Mouse (Mus musculus): Measurements from ENCODE around the gene Zfp979. TPM values are rescaled to one million over a fixed set of nuclear protein-coding genes. Genes with fewer than 3 reads are reported as not detected.
"Not testable (repeated sequence)": the region's sequence is repeated elsewhere in the genome, so short reads cannot be mapped to it uniquely, and the experiment has no call there.

Zfp979 gene
- total RNA-seq (2021) = under 1 TPM; 0.62 to 0.78 TPM
- long read RNA-seq = 0 reads

DNA sequence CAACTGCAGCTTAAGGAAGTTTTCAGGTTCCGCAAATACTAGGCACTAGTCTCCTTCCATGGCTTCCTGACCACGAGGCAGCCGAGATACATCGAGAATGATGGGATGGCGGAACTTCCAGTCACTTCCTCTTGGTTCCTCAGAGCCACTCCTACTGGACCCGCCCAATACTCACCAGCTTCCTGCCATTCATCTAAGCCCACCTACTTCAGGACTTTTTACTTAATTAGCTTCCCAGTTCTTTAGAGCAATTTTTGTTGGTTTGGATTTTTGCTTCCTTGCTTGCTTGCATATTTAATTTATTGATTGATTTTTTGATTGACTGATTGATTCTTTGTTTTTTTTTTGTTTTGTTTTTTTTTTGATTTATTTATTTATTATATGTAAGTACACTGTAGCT, at the start of gene Zfp979:
Gene Zfp979, minus strand, starts transcription at position 101 of the 400 bp plus-strand sequence.
- not testable (repeated sequence) for DNase-seq (ENCODE audit: low spot score in 2 of 2)

DNA sequence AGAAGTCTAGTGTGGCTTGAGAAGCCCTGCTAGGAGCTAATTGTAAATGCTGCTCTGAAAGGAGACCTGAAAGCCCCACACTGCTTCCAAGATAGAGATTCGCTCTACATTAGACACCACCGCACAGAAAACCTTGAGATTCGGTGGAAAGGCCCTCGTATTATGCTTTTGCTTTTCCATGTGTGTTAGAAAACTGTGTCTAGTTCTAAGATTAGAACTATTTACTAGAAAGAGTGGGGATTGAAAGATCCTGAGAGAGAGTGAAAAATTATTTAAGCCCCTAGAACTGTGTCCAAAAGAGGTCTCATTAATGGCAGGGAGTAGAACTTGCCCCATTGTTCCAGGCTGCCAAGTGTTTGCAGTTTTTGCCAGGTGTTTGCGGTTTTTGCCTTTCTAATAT, 12.9 kb upstream of the Zfp979 start:
- not testable (repeated sequence) for DNase-seq (ENCODE audit: low spot score in 2 of 2)

DNA sequence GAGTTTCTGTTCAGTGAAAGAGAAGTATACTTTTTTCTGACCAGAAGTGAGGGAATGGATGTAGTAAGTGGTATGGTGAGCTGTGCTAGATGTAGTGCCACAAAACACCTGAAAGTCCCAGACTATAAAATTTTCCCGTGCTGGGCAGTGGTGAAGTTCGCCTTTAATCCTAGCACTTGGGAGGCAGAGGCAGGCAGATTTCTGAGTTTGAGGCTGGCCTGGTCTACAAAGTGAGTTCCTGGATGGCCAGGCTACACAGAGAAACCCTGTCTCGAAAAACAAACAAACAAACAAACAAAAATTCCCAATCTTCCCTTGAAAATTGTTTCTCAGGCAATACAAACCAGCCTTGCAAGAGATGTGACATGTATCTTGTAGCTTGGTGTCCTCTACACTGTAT, 5.1 kb upstream of the Zfp979 start:
- not testable (repeated sequence) for DNase-seq (ENCODE audit: low spot score in 2 of 2)

DNA sequence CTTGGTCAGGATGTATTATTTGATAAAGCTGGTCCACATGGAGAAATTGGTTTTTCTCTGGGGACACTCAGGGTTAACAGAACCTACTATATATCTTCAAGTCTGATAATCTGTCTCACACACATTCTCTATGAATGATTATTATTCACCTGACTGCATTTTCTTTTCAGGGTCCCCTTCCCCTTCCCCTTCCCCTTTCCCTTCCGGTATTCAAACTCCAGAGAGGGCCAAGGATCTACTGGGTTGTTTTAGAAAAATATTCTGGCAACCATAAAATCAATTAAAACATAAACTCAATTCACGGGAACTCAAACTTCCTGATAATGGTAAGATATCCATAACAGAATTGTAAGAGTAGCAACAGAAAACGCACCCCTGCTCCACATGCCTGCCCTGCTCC, 381 bp downstream of the Zfp979 start:
- DNase-seq (ENCODE audit: low spot score in 2 of 2) = not testable (repeated sequence)

DNA sequence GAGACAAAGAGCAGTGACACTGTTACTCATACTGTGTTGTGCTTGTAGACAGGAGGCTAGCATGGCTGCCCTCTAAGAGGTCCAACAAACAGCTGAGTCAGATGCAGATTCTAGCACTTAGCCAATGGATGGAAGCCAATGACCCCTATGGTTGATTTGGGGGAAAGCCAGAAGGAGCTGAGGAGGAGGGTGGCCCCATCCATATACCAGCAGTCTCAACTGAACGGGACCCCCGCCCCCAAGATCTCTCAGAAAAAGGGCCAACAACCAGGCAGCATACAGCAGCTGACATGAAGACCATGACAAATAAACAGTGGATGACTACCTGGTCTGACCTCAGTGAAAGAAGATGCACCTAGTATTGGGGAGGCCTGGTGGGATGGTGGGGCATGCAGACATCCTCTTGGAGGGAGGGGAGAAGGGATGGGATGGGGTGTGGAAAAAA, 8.5 kb downstream of the Zfp979 start:
- DNase-seq (ENCODE audit: low spot score in 2 of 2) = not testable (repeated sequence)

DNA sequence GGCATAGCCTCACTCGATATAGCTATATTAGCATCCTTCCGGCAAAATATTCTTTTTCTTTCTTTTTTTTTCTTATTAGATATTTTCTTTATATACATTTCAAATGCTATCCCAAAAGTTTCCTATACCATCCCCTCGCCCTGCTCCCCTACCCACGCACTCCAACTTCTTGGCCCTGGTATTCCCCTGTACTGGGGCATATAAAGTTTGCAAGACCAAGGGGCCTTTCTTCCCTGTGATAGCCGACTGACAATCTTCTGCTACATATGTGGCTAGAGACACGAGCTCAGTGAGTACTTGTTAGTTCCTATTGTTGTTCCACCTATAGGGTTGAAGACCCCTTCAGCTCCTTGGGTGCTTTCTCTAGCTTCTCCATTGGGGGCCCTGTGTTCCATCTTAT, 35.8 kb downstream of the Zfp979 start:
- DNase-seq (ENCODE audit: low spot score in 2 of 2) = not testable (repeated sequence)

DNA sequence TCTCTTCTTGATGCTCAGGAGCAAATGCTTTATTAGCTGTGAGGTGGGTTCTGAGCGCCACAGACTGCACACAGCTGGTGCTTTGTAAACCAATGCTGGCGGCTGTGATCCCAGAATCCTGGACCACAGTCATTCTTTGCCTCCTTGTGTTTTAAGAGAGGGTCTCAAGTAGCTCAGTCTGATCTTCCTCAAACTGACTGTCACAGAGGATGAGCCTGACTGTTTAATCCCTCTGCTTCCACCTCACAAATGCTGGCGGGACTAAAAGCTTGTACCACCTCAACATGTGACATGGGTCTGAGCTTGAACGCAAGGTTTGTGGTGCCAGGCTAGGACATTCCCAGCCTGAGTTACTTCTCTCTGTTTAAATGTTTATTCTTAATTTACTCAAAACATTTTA, 36.8 kb downstream of the Zfp979 start:
- no peak for DNase-seq (ENCODE audit: low spot score in 2 of 2)

DNA sequence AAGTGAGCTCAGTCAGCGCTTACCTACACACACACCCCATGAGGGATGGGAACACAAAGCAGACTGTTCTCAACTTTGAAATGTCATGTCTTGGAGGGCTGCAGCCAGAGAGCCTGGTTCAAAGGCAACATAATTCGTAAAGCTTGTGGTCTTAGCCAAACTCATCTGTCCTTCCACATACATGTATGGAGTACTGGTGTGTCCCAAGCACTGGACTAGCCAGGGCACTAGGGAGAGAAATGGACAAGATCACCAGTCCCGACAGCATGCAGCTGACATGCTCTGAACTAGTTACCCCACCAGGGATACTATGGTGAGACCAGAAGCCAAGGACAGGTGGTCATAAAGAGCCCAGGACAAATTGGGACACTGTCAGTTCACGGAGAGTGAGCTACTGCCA, 38.5 kb downstream of the Zfp979 start:
- DNase-seq (ENCODE audit: low spot score in 2 of 2) = no peak

DNA sequence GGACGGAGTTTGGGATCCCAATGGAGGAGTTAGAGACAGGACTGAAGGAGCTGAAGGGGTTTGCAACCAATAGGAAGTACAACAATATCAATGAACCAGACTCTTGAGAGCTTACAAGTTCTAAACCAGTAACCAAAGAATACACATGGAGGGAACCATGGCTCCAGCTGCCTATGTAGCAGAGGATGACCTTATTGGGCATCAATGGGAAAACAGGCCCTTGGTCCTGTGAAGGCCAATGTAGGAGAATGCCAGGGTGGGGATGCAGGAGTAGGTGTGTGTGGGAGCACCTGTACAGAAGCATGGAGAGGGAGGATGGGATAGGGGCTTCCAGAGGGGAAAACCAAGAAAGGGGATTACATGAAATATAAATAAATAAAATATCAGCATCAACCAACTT, 40.4 kb downstream of the Zfp979 start:
- no peak for DNase-seq (ENCODE audit: low spot score in 2 of 2)

DNA sequence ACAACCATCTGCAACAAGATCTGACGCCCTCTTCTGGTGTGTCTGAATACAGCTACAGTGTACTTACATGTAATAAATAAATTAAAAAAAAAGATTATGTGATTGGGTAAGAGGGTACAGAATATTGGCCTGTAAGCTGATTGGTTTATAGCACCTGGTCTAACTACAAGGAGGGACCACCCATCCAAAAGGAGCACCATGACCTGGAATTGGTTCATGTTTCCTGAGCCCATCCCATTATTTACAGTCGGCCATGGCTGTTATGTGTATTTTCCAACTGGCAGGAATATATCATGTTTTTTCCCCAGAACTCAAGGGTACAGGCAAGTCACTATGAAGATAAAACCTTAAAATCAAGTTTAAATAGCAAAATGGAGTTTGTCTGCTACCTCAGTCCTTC, 43.5 kb downstream of the Zfp979 start:
- no peak for DNase-seq (ENCODE audit: low spot score in 2 of 2)

DNA sequence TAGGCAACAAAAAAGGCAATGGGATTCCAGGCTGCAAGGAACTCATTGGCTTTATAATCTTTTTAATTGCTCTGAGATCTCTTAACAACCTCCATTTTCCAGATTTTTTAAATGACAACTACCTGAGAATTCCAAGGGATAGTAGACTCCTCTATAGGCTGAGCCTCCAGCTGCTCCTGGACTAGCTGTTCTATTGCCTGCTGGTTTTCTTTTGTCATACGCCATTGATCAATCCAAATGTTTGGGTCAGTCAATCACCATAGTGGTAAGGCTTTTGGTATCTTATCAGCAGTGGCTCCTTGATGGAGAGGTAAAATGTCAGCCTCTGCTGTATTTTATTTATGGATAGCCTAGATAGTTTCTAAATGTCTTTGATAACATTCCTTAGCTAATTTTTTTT, 44.6 kb downstream of the Zfp979 start:
- no peak for DNase-seq (ENCODE audit: low spot score in 2 of 2)

DNA sequence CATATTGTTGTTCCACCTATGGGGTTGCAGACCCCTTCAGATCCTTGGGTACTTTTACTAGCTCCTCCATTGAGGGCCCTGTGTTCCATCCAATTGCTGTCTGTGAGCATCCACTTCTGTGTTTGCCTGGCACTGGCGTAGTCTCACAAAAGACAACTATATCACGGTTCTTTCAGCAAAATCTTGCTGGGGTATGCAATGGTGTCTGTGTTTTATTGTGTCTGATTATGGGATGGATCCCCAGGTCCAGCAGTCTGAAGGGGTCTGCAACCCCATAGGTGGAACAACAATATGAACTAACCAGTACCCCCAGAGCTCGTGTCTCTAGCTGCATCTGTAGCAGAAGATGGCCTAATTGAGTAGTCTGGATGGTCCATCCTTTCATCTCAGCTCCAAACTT, 47.7 kb downstream of the Zfp979 start:
- DNase-seq (ENCODE audit: low spot score in 2 of 2) = not testable (repeated sequence)

DNA sequence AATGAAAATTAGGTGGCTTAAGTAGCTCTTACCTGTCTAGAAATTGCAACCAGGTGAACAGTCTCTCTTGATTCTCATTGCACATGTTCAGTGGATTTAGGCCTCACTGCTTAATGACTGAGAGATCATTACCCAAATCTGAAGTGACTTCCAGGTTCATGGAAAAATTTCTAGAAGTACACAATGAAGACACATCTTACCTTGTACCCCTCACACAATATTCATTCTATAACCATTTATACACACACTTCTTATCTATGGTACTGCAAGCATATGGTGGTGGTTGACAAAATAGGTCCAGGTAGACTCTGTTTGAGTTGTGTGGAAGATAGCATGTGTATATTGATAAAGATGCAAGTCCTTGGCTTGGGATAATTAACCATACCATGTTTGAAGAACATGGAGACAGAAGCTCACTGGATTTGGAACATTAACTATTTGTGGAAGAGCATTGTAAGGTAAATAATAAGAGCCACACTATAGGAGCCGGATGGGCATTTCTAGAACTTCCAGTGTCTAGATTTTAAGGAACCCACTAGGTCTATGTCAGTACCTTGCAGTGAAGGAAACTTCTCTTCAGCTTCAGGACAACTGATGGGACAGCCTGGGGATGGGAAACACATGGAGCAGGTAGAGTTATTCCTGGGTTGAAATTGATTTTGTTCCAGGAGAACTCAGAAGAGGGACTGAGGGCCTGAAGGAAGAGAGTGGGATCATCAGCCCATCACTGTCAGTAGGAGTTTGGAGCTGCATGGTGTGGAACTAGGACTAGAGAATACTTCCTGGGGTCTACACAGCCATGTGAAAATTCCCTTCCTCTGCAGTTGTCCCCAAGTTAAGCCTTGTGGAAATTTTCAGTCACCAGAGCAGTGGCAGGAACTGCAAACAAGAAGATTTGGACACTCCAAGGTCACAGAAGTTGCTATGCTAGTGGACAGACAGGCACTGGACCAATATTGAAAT, 55.5 kb downstream of the Zfp979 start:
- DNase-seq (ENCODE audit: low spot score in 2 of 2) = no peak

DNA sequence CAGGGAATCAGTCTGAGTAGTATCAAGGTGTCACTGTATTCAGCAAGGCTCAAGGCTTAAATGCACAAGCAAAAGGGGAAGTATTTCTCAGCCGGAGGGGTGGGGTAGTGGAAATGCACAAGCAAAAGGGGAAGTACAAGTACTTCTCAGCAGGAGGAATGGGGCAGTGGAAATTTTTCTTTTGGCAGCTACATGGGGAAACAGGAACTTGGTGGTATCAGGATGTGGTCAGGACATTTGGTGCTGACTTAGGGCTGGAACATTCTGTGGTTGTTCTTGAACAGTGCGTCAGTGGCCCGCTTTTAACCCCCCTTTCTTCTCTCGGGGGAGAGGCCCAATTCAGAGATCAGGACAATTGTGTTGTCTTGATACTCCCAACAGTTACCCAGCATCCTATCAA, 62.9 kb downstream of the Zfp979 start:
- DNase-seq (ENCODE audit: low spot score in 2 of 2) = not testable (repeated sequence)

DNA sequence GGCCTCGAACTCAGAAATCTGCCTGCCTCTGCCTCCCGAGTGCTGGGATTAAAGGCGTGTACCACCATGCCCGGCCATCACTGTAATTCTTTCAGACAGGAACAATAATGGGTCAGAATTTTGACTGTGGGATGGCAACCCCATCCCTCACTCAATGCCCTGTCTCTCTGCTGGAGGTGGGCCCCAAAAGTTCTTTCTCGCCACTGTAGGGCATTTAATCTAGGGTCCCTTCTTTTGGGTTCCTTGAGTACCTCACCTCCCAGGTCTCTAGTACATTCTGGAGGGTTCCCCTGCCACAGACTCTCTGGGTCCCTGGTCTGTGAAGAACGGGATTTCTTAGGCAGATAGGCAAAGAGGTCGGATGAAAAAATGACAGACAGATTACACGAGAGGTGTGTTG, 71.2 kb downstream of the Zfp979 start:
- not testable (repeated sequence) for DNase-seq (ENCODE audit: low spot score in 2 of 2)

DNA sequence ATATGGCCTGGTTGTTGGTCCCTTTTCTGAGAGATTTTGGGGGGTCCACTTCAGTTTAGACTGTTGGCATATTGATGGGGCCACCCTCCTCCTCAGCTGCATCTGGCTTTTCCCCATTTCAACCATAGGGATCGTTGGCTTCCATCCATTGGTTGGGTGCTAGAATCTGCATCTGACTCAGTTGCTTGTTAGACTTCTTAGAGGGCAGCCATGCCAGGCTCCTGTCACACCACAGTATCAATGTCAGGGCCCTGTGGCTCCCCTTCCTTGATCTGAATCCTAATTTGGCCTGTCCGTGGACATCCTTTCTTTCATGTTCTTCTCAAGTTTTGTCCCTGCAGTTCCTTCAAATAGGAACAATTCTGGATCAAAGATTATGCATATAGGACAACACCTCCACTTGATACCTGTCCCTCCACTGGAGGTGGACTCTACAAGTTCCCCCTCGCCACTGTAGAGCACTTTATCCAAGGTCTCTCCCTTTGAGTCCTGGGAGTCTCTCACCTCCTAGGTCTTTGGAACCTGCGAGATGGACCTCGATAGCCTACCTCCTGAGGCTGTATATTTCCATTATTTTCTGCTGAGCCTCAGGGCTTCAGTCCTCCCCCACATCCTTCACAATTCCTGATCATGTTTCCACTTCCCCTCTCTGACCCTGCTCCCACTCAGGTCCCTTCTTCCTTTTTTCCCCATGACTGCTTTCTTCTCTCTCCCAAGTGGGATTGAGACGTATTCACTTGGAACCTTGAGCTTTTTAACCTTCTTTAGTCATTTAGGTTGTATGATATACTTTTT, 76.7 kb downstream of the Zfp979 start:
- no peak for DNase-seq (ENCODE audit: low spot score in 2 of 2)

Other genes starting within 250 kb of the Zfp979 start
- 1 to 10 TPM; 4.1 to 6.1 TPM for gene Zfp982, start 150.1 kb downstream of the Zfp979 start, total RNA-seq (2021)
- under 1 TPM; 0.38 to 0.48 TPM for gene Gm16503, start 102.3 kb downstream of the Zfp979 start, total RNA-seq (2021)
- not detected for gene Zfp985, start 89.2 kb downstream of the Zfp979 start, total RNA-seq (2021)
- gene Zfp534, start 60.0 kb upstream of the Zfp979 start, total RNA-seq (2021) = not detected
- 1 to 10 TPM; 3.4 to 4.2 TPM for gene Zfp984, start 167.3 kb upstream of the Zfp979 start, total RNA-seq (2021)
- gene Zfp933, start 205.9 kb upstream of the Zfp979 start, total RNA-seq (2021) = 10 to 100 TPM; 18.4 to 21.2 TPM
- gene Miip, start 226.3 kb upstream of the Zfp979 start, total RNA-seq (2021) = 10 to 100 TPM; 20.3 to 25.1 TPM
- 1 to 10 TPM; 7.3 to 8.2 TPM for gene Fv1, start 226.5 kb upstream of the Zfp979 start, total RNA-seq (2021)

Data from layer of hippocampus, postnatal 10 days (tissue).